Mouse (Mus musculus) MEL (cell line): ENCODE data around the gene Cenpi. TPM values are rescaled to one million over a fixed set of nuclear protein-coding genes. Genes with fewer than 3 reads are reported as not detected.
A peak's percentile ranks its signal among the peaks of the same experiment; 100 is the strongest.

Source experiments
- DNase-seq: peaks from one replicate; pipeline ENCODE4 v3.0.0; 2011; ENCODE audit warnings: low read depth, low spot score
- H3K27ac ChIP-seq: 2 replicates; pipeline ENCODE4 v1.5.1; 2012; ENCODE audit warnings: low read depth, mild to moderate bottlenecking, control low read depth, low read length, moderate library complexity; ENCODE audit not compliant: control insufficient read depth
- H3K27me3 ChIP-seq, 2 experiments: fragments of 150-350 bp in 1 of 2; sonication (generic) in 1 of 2; 2 replicates each; pipeline ENCODE4 v1.6.1; 2012; ENCODE audit warnings: low read length in 2 of 2, mild to moderate bottlenecking in 2 of 2, improper control_type of control experiment in 1 of 2, moderate library complexity in 1 of 2; ENCODE audit not compliant: insufficient read depth in 2 of 2, control insufficient read depth in 1 of 2
- H3K36me3 ChIP-seq, 2 experiments: 2 replicates each; pipeline ENCODE4 v1.6.1; 2012 to 2014; ENCODE audit warnings: low read length in 2 of 2, improper control_type of control experiment in 1 of 2, inconsistent platforms in 1 of 2, mild to moderate bottlenecking in 1 of 2; ENCODE audit not compliant: insufficient read depth in 2 of 2, control insufficient read depth in 1 of 2
- H3K4me1 ChIP-seq, 2 experiments: fragments of 150-350 bp in 1 of 2; sonication (generic) in 1 of 2; 2 replicates each; pipeline ENCODE4 v1.6.1; 2012; ENCODE audit warnings: low read length in 2 of 2, improper control_type of control experiment in 1 of 2, mild to moderate bottlenecking in 1 of 2; ENCODE audit not compliant: insufficient read depth in 2 of 2, control insufficient read depth in 1 of 2
- H3K4me3 ChIP-seq, 2 experiments: fragments of 150-350 bp in 1 of 2; sonication (generic) in 1 of 2; 2 replicates each; pipeline ENCODE4 v1.5.1; 2012; ENCODE audit warnings: low read depth in 2 of 2, low read length in 2 of 2, mild to moderate bottlenecking in 2 of 2, moderate library complexity in 2 of 2, control low read depth in 1 of 2, improper control_type of control experiment in 1 of 2; ENCODE audit not compliant: control insufficient read depth in 1 of 2, insufficient read depth in 1 of 2
- H3K79me2 ChIP-seq: 2 replicates; pipeline ENCODE4 v1.6.1; 2012; ENCODE audit warnings: mild to moderate bottlenecking, low read length, moderate library complexity; ENCODE audit not compliant: control insufficient read depth, poor library complexity, insufficient read depth
- H3K9ac ChIP-seq: 2 replicates; pipeline ENCODE4 v1.6.1; 2012; ENCODE audit warnings: low read depth, mild to moderate bottlenecking, control low read depth, low read length, moderate library complexity; ENCODE audit not compliant: control insufficient read depth, poor library complexity, severe bottlenecking
- H3K9me3 ChIP-seq: fragments of 150-350 bp; sonication (generic); replicated peaks from 2 replicates; pipeline ENCODE4 v1.6.1; 2012; ENCODE audit warnings: mild to moderate bottlenecking, low read length, improper control_type of control experiment, moderate library complexity; ENCODE audit not compliant: insufficient read depth
- CTCF ChIP-seq, 3 experiments: IDR thresholded peaks in 2 of 3; conservative IDR thresholded peaks in 1 of 3; 2 replicates each; pipeline ENCODE4 v1.5.1; 2011 to 2012; ENCODE audit warnings: low read length in 3 of 3, low read depth in 2 of 3, mild to moderate bottlenecking in 2 of 3, improper control_type of control experiment in 1 of 3, inconsistent platforms in 1 of 3, mixed read lengths in 1 of 3, moderate library complexity in 1 of 3; ENCODE audit not compliant: control insufficient read depth in 1 of 3, insufficient read depth in 1 of 3, poor library complexity in 1 of 3, severe bottlenecking in 1 of 3
- ELF1 ChIP-seq: IDR thresholded peaks from 2 replicates; pipeline ENCODE4 v1.6.1; 2014; ENCODE audit warnings: low read depth, mild to moderate bottlenecking, inconsistent platforms, low read length, improper control_type of control experiment, moderate library complexity
- GATA1 ChIP-seq: IDR thresholded peaks from 2 replicates; pipeline ENCODE4 v1.6.1; 2011; ENCODE audit warnings: low read depth, low read length, improper control_type of control experiment
- HCFC1 ChIP-seq: IDR thresholded peaks from 2 replicates; pipeline ENCODE4 v1.6.1; 2012; ENCODE audit warnings: low read depth, mild to moderate bottlenecking, inconsistent platforms, low read length, improper control_type of control experiment, moderate library complexity
- JUND ChIP-seq: IDR thresholded peaks from 2 replicates; pipeline ENCODE4 v1.6.1; 2011; ENCODE audit warnings: low read depth, mild to moderate bottlenecking, improper control_type of control experiment, low read length
- KAT2A ChIP-seq: conservative IDR thresholded peaks from 2 replicates; pipeline ENCODE4 v1.6.1; 2012; ENCODE audit warnings: low read depth, low read length, improper control_type of control experiment, inconsistent platforms
- MAX ChIP-seq: IDR thresholded peaks from 2 replicates; pipeline ENCODE4 v1.6.1; 2011; ENCODE audit warnings: low read length, improper control_type of control experiment
- MEF2A ChIP-seq: IDR thresholded peaks from 2 replicates; pipeline ENCODE4 v1.6.1; 2014; ENCODE audit warnings: low read depth, mild to moderate bottlenecking, inconsistent platforms, low read length, improper control_type of control experiment; ENCODE audit not compliant: poor library complexity, insufficient replicate concordance, severe bottlenecking; ENCODE audit errors: extremely low read depth
- MYB ChIP-seq: IDR thresholded peaks from 2 replicates; pipeline ENCODE4 v1.6.1; 2011; ENCODE audit warnings: mild to moderate bottlenecking, low read depth, low read length, improper control_type of control experiment
- MYC ChIP-seq: IDR thresholded peaks from 2 replicates; pipeline ENCODE4 v1.6.1; 2011; ENCODE audit warnings: low read depth, mild to moderate bottlenecking, low read length, improper control_type of control experiment, moderate library complexity
- NELFE ChIP-seq: IDR thresholded peaks from 2 replicates; pipeline ENCODE4 v1.6.1; 2011; ENCODE audit warnings: low read depth, low read length, improper control_type of control experiment
- NRF1 ChIP-seq: IDR thresholded peaks from 2 replicates; pipeline ENCODE4 v1.6.1; 2014; ENCODE audit warnings: low read depth, mild to moderate bottlenecking, inconsistent platforms, low read length, improper control_type of control experiment, moderate library complexity; ENCODE audit not compliant: poor library complexity, insufficient read depth, severe bottlenecking
- POLR2A ChIP-seq, 2 experiments: IDR thresholded peaks; 2 replicates each; pipeline ENCODE4 v1.6.1; 2011 to 2012; ENCODE audit warnings: low read length in 2 of 2, mild to moderate bottlenecking in 2 of 2, control low read depth in 1 of 2, improper control_type of control experiment in 1 of 2, low read depth in 1 of 2, moderate library complexity in 1 of 2; ENCODE audit not compliant: control insufficient read depth in 1 of 2, insufficient read depth in 1 of 2, poor library complexity in 1 of 2
- RAD21 ChIP-seq: IDR thresholded peaks from 2 replicates; pipeline ENCODE4 v1.6.1; 2011; ENCODE audit warnings: mild to moderate bottlenecking, low read depth, low read length, improper control_type of control experiment
- SMC3 ChIP-seq: IDR thresholded peaks from 2 replicates; pipeline ENCODE4 v1.6.1; 2011; ENCODE audit warnings: low read depth, low read length, improper control_type of control experiment
- TBP ChIP-seq: IDR thresholded peaks from 2 replicates; pipeline ENCODE4 v1.8.0; 2011; ENCODE audit warnings: low read depth, low read length, improper control_type of control experiment
- UBTF ChIP-seq: IDR thresholded peaks from 2 replicates; pipeline ENCODE4 v1.6.1; 2012; ENCODE audit warnings: low read depth, mild to moderate bottlenecking, inconsistent platforms, low read length, improper control_type of control experiment, moderate library complexity, borderline replicate concordance; ENCODE audit not compliant: insufficient read depth
- USF1 ChIP-seq: IDR thresholded peaks from 2 replicates; pipeline ENCODE4 v1.6.1; 2014; ENCODE audit warnings: low read depth, mild to moderate bottlenecking, inconsistent platforms, low read length, improper control_type of control experiment, moderate library complexity
- USF2 ChIP-seq, 2 experiments: IDR thresholded peaks; 2 replicates each; pipeline ENCODE4 v1.6.1; 2011 to 2012; ENCODE audit warnings: improper control_type of control experiment in 2 of 2, low read length in 2 of 2, borderline replicate concordance in 1 of 2, inconsistent platforms in 1 of 2, low read depth in 1 of 2, mild to moderate bottlenecking in 1 of 2; ENCODE audit not compliant: insufficient read depth in 1 of 2
- ZC3H11A ChIP-seq: IDR thresholded peaks from 2 replicates; pipeline ENCODE4 v1.6.1; 2012; ENCODE audit warnings: low read depth, mild to moderate bottlenecking, inconsistent platforms, low read length, improper control_type of control experiment
- polyA plus RNA-seq, 2 experiments: library from polyadenylated mRNA; stranded (reverse) in 1 of 2; unstranded in 1 of 2; fragments of >175 nt in 1 of 2; fragments of >200 nt in 1 of 2; gene quantifications; 2 replicates each; pipeline versions ENCODE4 v1.2.1 to v1.2.4; 2012; ENCODE audit warnings: low replicate concordance in 2 of 2, low read depth in 1 of 2; ENCODE audit not compliant: insufficient read length in 2 of 2, insufficient read depth in 1 of 2, missing spikeins in 1 of 2
- total RNA-seq: library from RNA; depleted of rRNA; stranded (reverse); fragments of 300-350 nt; gene quantifications from 2 replicates; pipeline ENCODE4 v1.2.3, GENCODE M21; 2012

Gene Cenpi
- total and polyA plus RNA-seq, 3 experiments, result 50.8 to 56.3 TPM; not detected in 1

GRCm38 (mm10) chrX:134353848-134354247 is 46.0 kb downstream of the Cenpi start:
- Histone ChIP-seq H3K79me2 (no peaks in the 10 kb centered on the region), H3K27ac (no peak overlapping the region), H3K9ac (no peak overlapping the region), H3K9me3 (no peaks in the 10 kb centered on the region), H3K4me3 (no peak overlapping the region), H3K4me1 (no peaks in the 10 kb centered on the region), H3K36me3 (peaks cover 0 to 38% of the 10 kb centered on the region in 2 experiments; a peak in 2 of 4 replicates), H3K27me3 (no peaks in the 10 kb centered on the region)
- DNase-seq, result peak; percentile 54
- peak; percentile 50 for TF ChIP-seq RAD21
- peak; percentile 51 for TF ChIP-seq SMC3
- peak; percentile 7 to 61 (median 30); a peak in 4 of 6 replicates for TF ChIP-seq CTCF (IDR thresholded peaks at IDR 0.05 in 2 of 3, conservative IDR thresholded peaks at IDR 0.05 in 1 of 3; ENCODE audit: control insufficient read depth in 1 of 3, insufficient read depth in 1 of 3, low read depth in 2 of 3, low read length in 3 of 3, poor library complexity in 1 of 3, severe bottlenecking in 1 of 3)
- TF ChIP-seq ELF1, result no peak
- no peak for TF ChIP-seq MAX

- Histone ChIP-seq H3K9ac (no peak overlapping the region), H3K27ac (no peak overlapping the region), H3K27me3 (no peaks in the 10 kb centered on the region), H3K36me3 (peaks cover 0 to 45% of the 10 kb centered on the region in 2 experiments; a peak in 2 of 4 replicates), H3K4me3 (no peak overlapping the region), H3K9me3 (no peaks in the 10 kb centered on the region), H3K4me1 (no peaks in the 10 kb centered on the region), H3K79me2 (no peaks in the 10 kb centered on the region)
- no peak for DNase-seq
- TF ChIP-seq ELF1 (no peak), MYC (no peak), POLR2A (IDR thresholded peaks at IDR 0.05; ENCODE audit: control insufficient read depth in 1 of 2, insufficient read depth in 1 of 2, low read depth in 1 of 2, low read length in 2 of 2, poor library complexity in 1 of 2) (no peak), MEF2A (no peak), MYB (no peak), NRF1 (no peak), HCFC1 (no peak), TBP (no peak), ZC3H11A (no peak), CTCF (IDR thresholded peaks at IDR 0.05 in 2 of 3, conservative IDR thresholded peaks at IDR 0.05 in 1 of 3; ENCODE audit: control insufficient read depth in 1 of 3, insufficient read depth in 1 of 3, low read depth in 2 of 3, low read length in 3 of 3, poor library complexity in 1 of 3, severe bottlenecking in 1 of 3) (no peak), GATA1 (no peak), JUND (no peak), USF2 (IDR thresholded peaks at IDR 0.05; ENCODE audit: borderline replicate concordance in 1 of 2, insufficient read depth in 1 of 2, low read depth in 1 of 2, low read length in 2 of 2) (no peak), UBTF (no peak), USF1 (no peak), KAT2A (no peak), NELFE (no peak)
- TF ChIP-seq, all 39 proteins: peak for 0
These were observed 51.5 kb downstream of the Cenpi start for GRCm38 (mm10) chrX:134359336-134359735.
